Mouse (Mus musculus): ENCODE data around the gene Golga5.
"Not testable (repeated sequence)": the region's sequence is repeated elsewhere in the genome, so short reads cannot be mapped to it uniquely, and the experiment has no call there.

The Golga5 gene

GRCm38 (mm10) chr12:102450437-102450836 is 18.5 kb upstream of the Golga5 start:
- DNase-seq (ENCODE audit: low spot score): no peak

GRCm38 (mm10) chr12:102451126-102451851 is 17.6 kb upstream of the Golga5 start:
- DNase-seq (ENCODE audit: low spot score): no peak

GRCm38 (mm10) chr12:102453581-102453980 is 15.4 kb upstream of the Golga5 start:
- DNase-seq (ENCODE audit: low spot score): no peak

- DNase-seq (ENCODE audit: low spot score): no peak
Measured at GRCm38 (mm10) chr12:102456467-102457193, 12.3 kb upstream of the Golga5 start.

GRCm38 (mm10) chr12:102460014-102460413 is 8.9 kb upstream of the Golga5 start:
- DNase-seq (ENCODE audit: low spot score): no peak

- DNase-seq (ENCODE audit: low spot score): no peak
Measured at GRCm38 (mm10) chr12:102461177-102461576, 7.8 kb upstream of the Golga5 start.

GRCm38 (mm10) chr12:102464650-102465049 is 4.3 kb upstream of the Golga5 start:
- DNase-seq (ENCODE audit: low spot score): peak; percentile 32

- no peak for DNase-seq (ENCODE audit: low spot score)
Measured at GRCm38 (mm10) chr12:102468136-102468535, 799 bp upstream of the Golga5 start.

- no peak for DNase-seq (ENCODE audit: low spot score)
Measured at GRCm38 (mm10) chr12:102474411-102474810, 5.5 kb downstream of the Golga5 start.

- DNase-seq (ENCODE audit: low spot score): no peak
Measured at GRCm38 (mm10) chr12:102480481-102480880, 11.5 kb downstream of the Golga5 start.

- no peak for DNase-seq (ENCODE audit: low spot score)
Measured at GRCm38 (mm10) chr12:102484946-102485345, 16.0 kb downstream of the Golga5 start.

GRCm38 (mm10) chr12:102491911-102492310 is 23.0 kb downstream of the Golga5 start:
- DNase-seq (ENCODE audit: low spot score): no peak

- not testable (repeated sequence) for DNase-seq (ENCODE audit: low spot score)
Measured at GRCm38 (mm10) chr12:102495754-102496153, 26.8 kb downstream of the Golga5 start.

GRCm38 (mm10) chr12:102497905-102498304 is 29.0 kb downstream of the Golga5 start:
- no peak for DNase-seq (ENCODE audit: low spot score)

GRCm38 (mm10) chr12:102498726-102499125 is 29.8 kb downstream of the Golga5 start:
- peak; percentile 54 for DNase-seq (ENCODE audit: low spot score)

GRCm38 (mm10) chr12:102499210-102499609 is 30.3 kb downstream of the Golga5 start:
- no peak for DNase-seq (ENCODE audit: low spot score)

- peak; percentile 37 for DNase-seq (ENCODE audit: low spot score)
Measured at GRCm38 (mm10) chr12:102499723-102500122, 30.8 kb downstream of the Golga5 start.

GRCm38 (mm10) chr12:102501038-102501437 is 32.1 kb downstream of the Golga5 start:
- no peak for DNase-seq (ENCODE audit: low spot score)

GRCm38 (mm10) chr12:102501848-102502595 is 33.1 kb downstream of the Golga5 start:
- no peak for DNase-seq (ENCODE audit: low spot score)

- DNase-seq (ENCODE audit: low spot score): no peak
Measured at GRCm38 (mm10) chr12:102505131-102505713, 36.3 kb downstream of the Golga5 start.

- DNase-seq (ENCODE audit: low spot score): no peak
Measured at GRCm38 (mm10) chr12:102505949-102506348, 37.0 kb downstream of the Golga5 start.

- DNase-seq (ENCODE audit: low spot score): no peak
Measured at GRCm38 (mm10) chr12:102511363-102511762, 42.4 kb downstream of the Golga5 start.

Measured in embryo, embryonic 10 days (tissue).